Mouse (Mus musculus): Measurements from ENCODE around the gene Platr25.
"Not testable (repeated sequence)": the region's sequence is repeated elsewhere in the genome, so short reads cannot be mapped to it uniquely, and the experiment has no call there.

Platr25 gene

GRCm38 (mm10) chr13:62760432-62761415, at the start of gene Platr25:
Platr25 (minus strand) TSS chr13:62760709.
- in situ Hi-C loops (cut with MboI; ENCODE audit: unreplicated experiment in 2 of 2): loop anchor here (10.0 kb wide), 3 partner anchors 94 to 594 kb away; partner anchors contain the start of gene Fbp2 (in 1 of the 2)

- in situ Hi-C loops (cut with MboI; ENCODE audit: unreplicated experiment in 2 of 2): not testable (repeated sequence)
These were observed 47.5 kb upstream of the Platr25 start for GRCm38 (mm10) chr13:62807981-62808380.

GRCm38 (mm10) chr13:62786135-62786493, 25.6 kb upstream of the Platr25 start:
- in situ Hi-C loops (cut with MboI; ENCODE audit: unreplicated experiment in 2 of 2): not testable (repeated sequence)

- in situ Hi-C loops (cut with MboI; ENCODE audit: unreplicated experiment in 2 of 2): not testable (repeated sequence)
These were observed 25.0 kb upstream of the Platr25 start, which contains the start of gene Gm5141 for GRCm38 (mm10) chr13:62785199-62786134. Gm5141 (minus strand) TSS chr13:62785808.

GRCm38 (mm10) chr13:62763806-62764205, 3.3 kb upstream of the Platr25 start:
- in situ Hi-C loops (cut with MboI; ENCODE audit: unreplicated experiment in 2 of 2): loop anchor here (10.0 kb wide), 3 partner anchors 91 to 591 kb away; partner anchors contain the start of gene Fbp2 (in 1 of the 2)

GRCm38 (mm10) chr13:62733322-62733721, 27.2 kb downstream of the Platr25 start:
- in situ Hi-C loops (cut with MboI; ENCODE audit: unreplicated experiment in 2 of 2): no loop called here

- in situ Hi-C loops (cut with MboI; ENCODE audit: unreplicated experiment in 2 of 2): not testable (repeated sequence)
These were observed 47.9 kb downstream of the Platr25 start for GRCm38 (mm10) chr13:62712611-62713010.

- in situ Hi-C loops (cut with MboI; ENCODE audit: unreplicated experiment in 2 of 2): not testable (repeated sequence)
These were observed 75.2 kb downstream of the Platr25 start for GRCm38 (mm10) chr13:62685287-62685648.

GRCm38 (mm10) chr13:62684608-62685286, 75.8 kb downstream of the Platr25 start:
- in situ Hi-C loops (cut with MboI; ENCODE audit: unreplicated experiment in 2 of 2): not testable (repeated sequence)

GRCm38 (mm10) chr13:62653369-62653743, 107.2 kb downstream of the Platr25 start:
- in situ Hi-C loops (cut with MboI; ENCODE audit: unreplicated experiment in 2 of 2): no loop called here

- in situ Hi-C loops (cut with MboI; ENCODE audit: unreplicated experiment in 2 of 2): not testable (repeated sequence)
These were observed 107.7 kb downstream of the Platr25 start for GRCm38 (mm10) chr13:62652681-62653368.

- in situ Hi-C loops (cut with MboI; ENCODE audit: unreplicated experiment in 2 of 2): loop anchor here (5.0 to 10.0 kb wide), 3 partner anchors 162 to 728 kb away; partner anchors contain the start of gene Gm49359 (in 1 of the 2)
These were observed 133.4 kb downstream of the Platr25 start for GRCm38 (mm10) chr13:62627071-62627470.

GRCm38 (mm10) chr13:62624277-62624665, 136.2 kb downstream of the Platr25 start:
- in situ Hi-C loops (cut with MboI; ENCODE audit: unreplicated experiment in 2 of 2): loop anchor here (10.0 to 25.0 kb wide), 3 partner anchors 159 to 1413 kb away; partner anchors contain the start of gene Gm49359 (in 1 of the 2)

- in situ Hi-C loops (cut with MboI; ENCODE audit: unreplicated experiment in 2 of 2): loop anchor here (10.0 to 25.0 kb wide), 3 partner anchors 159 to 1414 kb away; partner anchors contain the start of gene Gm49359 (in 1 of the 2)
These were observed 136.8 kb downstream of the Platr25 start, which contains the start of gene 6720489N17Rik for GRCm38 (mm10) chr13:62623577-62624276. 6720489N17Rik (minus strand) TSS chr13:62624182.

Measured in v-Abl transformed pro-B cells (cell line).